Mouse (Mus musculus) liver, embryonic 11.5 days (tissue): ENCODE measurements around the gene Crygn. TPM values are rescaled to one million over a fixed set of nuclear protein-coding genes. Genes with fewer than 3 reads are reported as not detected.
A peak's percentile ranks its signal among the peaks of the same experiment; 100 is the strongest.
"Not testable (repeated sequence)": the region's sequence is repeated elsewhere in the genome, so short reads cannot be mapped to it uniquely, and the experiment has no call there.

Experiments used
- ATAC-seq: fragments of 200-750 bp; cut with Nextera tagmentation; replicated peaks from 2 replicates; pipeline ENCODE4 v1.8.0; 2017; ENCODE audit warnings: moderate number of reproducible peaks, mild to moderate bottlenecking, moderate TSS enrichment, moderate library complexity; ENCODE audit not compliant: low FRiP score
- DNase-seq: peaks from one replicate; pipeline ENCODE4 v3.0.0-alpha.2; 2017; ENCODE audit warnings: low spot score
- H3K27ac ChIP-seq: fragments of 300-500 bp; sonication (generic); 2 replicates; pipeline ENCODE4 v1.5.1; 2014; ENCODE audit warnings: mild to moderate bottlenecking, low read depth, low read length, control low read depth
- H3K27me3 ChIP-seq: fragments of 300-500 bp; sonication (generic); replicated peaks from 2 replicates; pipeline ENCODE4 v1.6.1; 2014; ENCODE audit warnings: low read length, mixed read lengths; ENCODE audit not compliant: control insufficient read depth, insufficient read depth
- H3K36me3 ChIP-seq: fragments of 300-500 bp; sonication (generic); 2 replicates; pipeline ENCODE4 v1.6.1; 2014; ENCODE audit warnings: mild to moderate bottlenecking, low read length, moderate library complexity, mixed read lengths; ENCODE audit not compliant: control insufficient read depth, insufficient read depth
- H3K4me1 ChIP-seq: fragments of 300-500 bp; sonication (generic); replicated peaks from 2 replicates; pipeline ENCODE4 v1.6.1; 2014; ENCODE audit warnings: low read length, mixed read lengths; ENCODE audit not compliant: control insufficient read depth, insufficient read depth
- H3K4me2 ChIP-seq: fragments of 300-500 bp; sonication (generic); 2 replicates; pipeline ENCODE4 v1.6.1; 2014; ENCODE audit warnings: mild to moderate bottlenecking, control low read depth, moderate library complexity
- H3K4me3 ChIP-seq: fragments of 300-500 bp; sonication (generic); 2 replicates; pipeline ENCODE4 v1.5.1; 2014; ENCODE audit warnings: low read depth, low read length, control low read depth
- H3K9ac ChIP-seq: fragments of 300-500 bp; sonication (generic); 2 replicates; pipeline ENCODE4 v1.6.1; 2014; ENCODE audit warnings: low read depth, low read length, control low read depth
- H3K9me3 ChIP-seq: fragments of 300-500 bp; sonication (generic); 2 replicates; pipeline ENCODE4 v1.6.1; 2016; ENCODE audit warnings: low read length, inconsistent platforms, mixed read lengths; ENCODE audit not compliant: control insufficient read depth
- WGBS: fragments of 180-500 bp; shearing (Covaris S2); extraction: QIAGEN DNeasy Blood & Tissue Kit; methylation state at CpG from one replicate; pipeline ENCODE4 v1.1.7; 2014; 5-methylcytosine and 5-hydroxymethylcytosine counted together
- polyA plus RNA-seq: library from polyadenylated mRNA; unstranded; fragments of >200 nt; fragmentation: Nextera tagmentation; extraction: Ambion mirVana; gene quantifications from 2 replicates; pipeline ENCODE4 v1.2.1, GENCODE M21; 2014

Gene Crygn
- polyA plus RNA-seq, 1 experiment from 2014 or later, result not detected

DNA sequence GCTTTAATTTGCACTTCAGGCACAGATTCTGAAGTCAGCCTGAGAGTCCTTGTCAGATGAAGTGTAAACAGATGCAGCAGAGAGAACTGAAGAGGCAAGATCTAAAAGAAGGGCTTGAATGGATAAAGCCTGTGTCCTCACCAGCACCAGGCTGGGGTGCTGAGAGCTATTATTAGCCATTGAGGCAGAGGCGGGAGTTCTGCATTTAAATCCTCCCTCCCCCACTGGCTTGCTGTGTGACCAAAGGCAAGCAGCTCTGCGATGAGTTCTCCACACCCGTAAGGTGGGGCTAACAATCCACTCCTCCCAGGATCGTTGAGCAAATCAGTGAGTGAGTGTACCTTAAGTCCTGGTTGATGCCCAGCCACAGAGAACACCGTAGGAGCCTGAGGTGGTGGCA is 23.2 kb upstream of the Crygn start:
- DNase-seq (peak; percentile 31), ATAC-seq (no peak)
- H3K27ac ChIP-seq, result no peak overlapping the region
- no peak overlapping the region for H3K4me2 ChIP-seq
- WGBS, result 24% methylated on average over 5 of the region's 5 CpGs
- no peak overlapping the region for H3K9ac ChIP-seq
- peaks cover 2% of the 10 kb centered on the region; the same call in 1 of the 2 replicates for H3K9me3 ChIP-seq
- H3K27me3 ChIP-seq, result peaks cover 5% of the 10 kb centered on the region; the same call in 1 of the 2 replicates
- H3K4me1 ChIP-seq, result no peaks in the 10 kb centered on the region
- no peaks in the 10 kb centered on the region for H3K36me3 ChIP-seq
- no peak overlapping the region for H3K4me3 ChIP-seq

DNA sequence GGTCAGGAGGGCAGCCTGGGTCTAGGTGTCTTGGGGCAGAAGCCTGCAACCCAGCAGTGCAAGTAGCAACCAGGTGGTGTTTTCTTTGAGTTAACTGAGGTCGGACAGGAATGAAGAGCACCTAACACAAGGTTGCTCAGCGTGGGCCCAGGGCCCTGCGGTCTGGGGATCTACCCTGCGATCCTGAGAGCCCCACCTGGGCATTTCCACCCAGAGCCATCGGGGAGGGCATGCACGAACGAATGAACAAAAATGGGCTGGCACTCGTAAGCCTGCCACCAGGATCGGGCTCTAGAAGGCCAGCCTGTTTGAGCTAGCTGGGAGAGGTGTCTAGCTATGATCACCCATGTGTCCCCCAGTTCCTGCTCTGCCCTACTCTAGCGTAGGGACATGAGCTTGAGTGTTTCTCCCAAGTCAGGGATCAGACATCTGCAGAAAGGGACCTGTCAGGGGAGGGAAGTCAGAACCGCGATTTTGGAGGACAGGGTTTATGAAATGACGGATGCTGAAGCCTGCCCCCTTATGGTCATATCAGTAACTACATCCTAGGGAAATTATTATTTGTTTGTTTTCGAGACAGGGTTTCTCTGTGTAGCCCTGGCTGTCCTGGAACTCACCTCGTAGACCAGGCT is 22.2 kb upstream of the Crygn start:
- ATAC-seq (no peak), DNase-seq (peak; percentile 35)
- no peak overlapping the region for H3K4me2 ChIP-seq
- no peaks in the 10 kb centered on the region for H3K9me3 ChIP-seq
- H3K36me3 ChIP-seq, result no peaks in the 10 kb centered on the region
- peaks cover 5% of the 10 kb centered on the region; the same call in 1 of the 2 replicates for H3K27me3 ChIP-seq
- H3K4me1 ChIP-seq, result no peaks in the 10 kb centered on the region
- no peak overlapping the region for H3K4me3 ChIP-seq
- no peak overlapping the region for H3K9ac ChIP-seq
- H3K27ac ChIP-seq, result no peak overlapping the region
- WGBS, result 42% methylated on average over 15 of the region's 15 CpGs

DNA sequence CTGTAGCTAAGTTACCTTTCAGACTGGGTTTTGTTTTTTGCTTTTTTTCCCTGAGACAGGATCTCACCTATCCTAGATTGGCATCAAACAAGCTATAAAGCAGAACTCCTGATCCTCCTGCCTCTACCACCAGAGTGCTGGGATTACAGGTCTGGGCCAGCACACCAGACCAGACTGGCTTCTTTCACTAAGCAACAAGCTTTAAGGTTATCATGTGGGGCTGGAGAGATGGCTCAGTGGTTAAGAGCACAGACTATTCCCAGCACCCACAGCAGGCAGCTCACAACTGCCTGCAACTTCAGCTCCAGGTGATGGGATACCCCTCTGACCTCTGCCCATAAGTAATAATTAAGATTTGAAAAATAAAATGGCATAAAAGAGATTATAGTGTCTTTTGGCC is 21.5 kb upstream of the Crygn start:
- H3K4me3 ChIP-seq, result no peak overlapping the region
- no peaks in the 10 kb centered on the region for H3K36me3 ChIP-seq
- H3K4me2 ChIP-seq, result no peak overlapping the region
- DNase-seq (peak; percentile 26), ATAC-seq (no peak)
- H3K9me3 ChIP-seq, result no peaks in the 10 kb centered on the region
- H3K27ac ChIP-seq, result no peak overlapping the region
- peaks cover 5% of the 10 kb centered on the region; the same call in 1 of the 2 replicates for H3K27me3 ChIP-seq
- no peak overlapping the region for H3K9ac ChIP-seq
- H3K4me1 ChIP-seq, result no peaks in the 10 kb centered on the region

DNA sequence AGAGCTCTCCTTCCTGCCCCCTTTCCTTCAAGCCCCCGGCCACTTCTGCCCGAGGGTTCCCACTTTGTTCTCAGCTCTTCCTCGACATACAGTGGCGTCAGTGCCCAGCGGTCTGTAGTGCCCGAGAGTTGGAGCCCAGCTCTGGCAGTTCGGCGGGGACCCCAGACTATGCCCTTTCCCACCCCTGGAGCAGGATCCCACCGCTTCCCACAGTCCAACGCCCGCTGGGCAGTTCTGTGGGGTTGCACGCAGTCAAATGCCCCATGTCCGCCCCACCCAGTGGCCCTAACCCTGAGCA is 21.0 kb upstream of the Crygn start:
- Histone ChIP-seq H3K4me3 (no peak overlapping the region), H3K4me1 (no peaks in the 10 kb centered on the region), H3K4me2 (0 out of 2 replicates have a peak overlapping the region, but pooled peaks have one; percentile 2), H3K36me3 (no peaks in the 10 kb centered on the region), H3K27me3 (peaks cover 5% of the 10 kb centered on the region; the same call in 1 of the 2 replicates), H3K9ac (no peak overlapping the region), H3K27ac (no peak overlapping the region), H3K9me3 (no peaks in the 10 kb centered on the region)
- ATAC-seq, result no peak
- 53% methylated on average over 13 of the region's 13 CpGs for WGBS
- peak; percentile 30 for DNase-seq

DNA sequence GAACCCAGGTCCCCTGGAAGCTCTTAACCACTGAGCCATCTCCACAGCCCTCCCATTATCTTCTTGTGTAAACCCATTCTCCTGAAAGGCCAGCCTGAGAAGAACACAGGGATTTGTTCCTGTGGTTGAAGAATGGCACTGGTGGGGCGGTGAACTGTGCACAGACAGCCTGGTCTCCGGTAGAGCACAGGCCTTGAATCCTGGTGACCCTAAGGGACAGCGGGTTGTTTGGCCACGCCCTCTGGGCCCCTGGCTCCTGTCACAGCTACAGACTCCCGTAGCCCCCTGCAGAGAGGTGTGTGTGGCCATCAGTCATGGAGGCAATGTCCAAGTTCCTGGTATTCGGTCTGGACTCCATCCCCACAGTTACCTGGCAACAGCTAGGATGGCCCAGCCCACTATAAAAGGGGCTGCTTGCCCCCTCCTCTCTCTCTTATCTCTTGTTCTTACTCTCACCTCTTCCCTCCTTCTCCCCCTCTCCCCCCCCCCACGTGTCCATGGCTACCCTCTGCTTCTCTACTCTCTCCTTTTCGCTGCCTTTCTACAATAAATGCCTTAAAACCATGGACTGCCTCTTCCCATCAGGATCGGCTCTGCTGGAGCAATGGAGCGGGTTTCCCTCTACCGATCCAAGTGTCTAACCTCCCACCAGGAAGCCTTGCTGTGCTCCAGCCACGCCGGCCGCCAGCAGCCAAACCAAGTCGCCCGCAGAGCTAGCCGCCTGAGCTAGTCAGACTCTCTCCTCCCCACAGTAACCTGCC is 20.5 kb upstream of the Crygn start:
- Histone ChIP-seq H3K4me1 (no peaks in the 10 kb centered on the region), H3K4me2 (0 out of 2 replicates have a peak overlapping the region, but pooled peaks have one; percentile 2), H3K9me3 (no peaks in the 10 kb centered on the region), H3K4me3 (no peak overlapping the region), H3K9ac (no peak overlapping the region), H3K27me3 (peaks cover 5% of the 10 kb centered on the region; the same call in 1 of the 2 replicates), H3K27ac (no peak overlapping the region), H3K36me3 (no peaks in the 10 kb centered on the region)
- ATAC-seq (no peak), DNase-seq (peak; percentile 28)
- WGBS, result 29% methylated on average over 17 of the region's 17 CpGs

DNA sequence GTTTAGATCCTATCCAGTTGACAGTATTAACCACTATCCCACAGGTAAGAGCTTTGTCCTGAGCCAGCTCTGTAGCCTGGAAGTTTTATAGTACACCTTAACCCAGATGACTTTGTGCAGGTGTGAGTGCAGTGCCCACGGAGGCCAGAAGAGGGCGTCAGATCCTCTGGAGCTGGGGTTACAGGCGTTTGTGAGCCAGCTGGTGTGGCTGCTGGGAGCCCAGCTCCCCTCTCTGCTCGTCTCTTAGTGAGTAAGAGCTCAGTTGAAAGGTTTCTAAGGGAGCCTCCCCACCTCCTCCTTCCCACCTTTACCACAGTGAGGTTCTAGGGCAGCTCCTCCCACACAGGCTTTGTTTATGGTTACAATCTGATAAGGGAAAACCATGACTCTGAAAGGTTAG is 18.9 kb upstream of the Crygn start:
- Histone ChIP-seq H3K36me3 (no peaks in the 10 kb centered on the region), H3K4me2 (no peak overlapping the region), H3K27ac (no peak overlapping the region), H3K9ac (no peak overlapping the region), H3K4me1 (no peaks in the 10 kb centered on the region), H3K9me3 (no peaks in the 10 kb centered on the region), H3K4me3 (no peak overlapping the region), H3K27me3 (peaks cover 5% of the 10 kb centered on the region; the same call in 1 of the 2 replicates)
- 59% methylated on average over 4 of the region's 4 CpGs for WGBS
- DNase-seq (peak; percentile 29), ATAC-seq (no peak)

DNA sequence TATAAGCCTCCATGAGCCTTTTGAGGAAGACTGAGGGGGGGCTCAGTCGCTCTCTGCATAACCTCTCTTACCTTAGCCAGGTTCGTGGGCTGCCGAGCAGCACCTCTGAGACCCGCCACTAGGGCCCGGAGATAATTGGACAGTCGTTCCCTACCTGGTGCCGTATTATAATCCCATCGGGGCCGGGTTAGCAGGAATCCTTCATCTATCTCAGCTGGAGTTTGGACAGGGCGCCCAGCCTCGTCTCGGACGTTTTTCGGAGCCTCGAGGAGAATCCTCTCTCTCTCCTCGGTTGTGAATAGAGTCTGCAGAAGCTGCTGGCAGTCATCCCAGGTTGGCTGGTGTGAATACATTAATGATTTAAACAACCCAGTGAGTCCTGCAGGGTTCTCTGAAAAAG is 16.7 kb upstream of the Crygn start:
- H3K27me3 ChIP-seq, ATAC-seq, H3K9ac ChIP-seq, H3K9me3 ChIP-seq, H3K36me3 ChIP-seq, H3K4me1 ChIP-seq, H3K4me3 ChIP-seq, H3K4me2 ChIP-seq, H3K27ac ChIP-seq: not testable (repeated sequence)
- WGBS, result 89% methylated on average over 16 of the region's 16 CpGs
- DNase-seq, result peak; percentile 20

DNA sequence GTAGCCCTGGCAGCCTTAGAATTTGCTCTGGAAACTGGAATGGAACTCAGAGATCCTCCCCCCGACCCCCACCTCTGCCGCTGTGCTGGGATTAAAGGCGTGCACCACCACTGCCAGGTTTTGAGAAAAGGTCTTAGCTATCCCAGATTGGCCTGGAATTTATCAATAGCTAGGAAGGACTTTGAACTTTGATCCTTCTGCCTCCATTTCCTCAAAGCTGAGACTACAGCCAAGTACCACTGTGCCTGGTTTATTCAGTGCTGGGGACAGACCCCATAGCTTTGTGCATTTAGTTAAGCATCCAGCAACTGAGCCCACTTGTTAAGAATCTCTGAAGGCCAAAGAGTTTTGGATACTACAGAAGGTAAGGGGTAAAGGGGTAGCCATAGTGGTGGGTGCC is 877 bp downstream of the Crygn start:
- no peak overlapping the region for H3K4me2 ChIP-seq
- peaks cover 6% of the 10 kb centered on the region; the same call in 1 of the 2 replicates for H3K4me1 ChIP-seq
- H3K9ac ChIP-seq, result no peak overlapping the region
- no peaks in the 10 kb centered on the region for H3K9me3 ChIP-seq
- DNase-seq (no peak), ATAC-seq (no peak)
- 54% methylated on average over 3 of the region's 3 CpGs for WGBS
- no peak overlapping the region for H3K4me3 ChIP-seq
- H3K36me3 ChIP-seq, result no peaks in the 10 kb centered on the region
- no peak overlapping the region for H3K27ac ChIP-seq
- no peaks in the 10 kb centered on the region for H3K27me3 ChIP-seq

DNA sequence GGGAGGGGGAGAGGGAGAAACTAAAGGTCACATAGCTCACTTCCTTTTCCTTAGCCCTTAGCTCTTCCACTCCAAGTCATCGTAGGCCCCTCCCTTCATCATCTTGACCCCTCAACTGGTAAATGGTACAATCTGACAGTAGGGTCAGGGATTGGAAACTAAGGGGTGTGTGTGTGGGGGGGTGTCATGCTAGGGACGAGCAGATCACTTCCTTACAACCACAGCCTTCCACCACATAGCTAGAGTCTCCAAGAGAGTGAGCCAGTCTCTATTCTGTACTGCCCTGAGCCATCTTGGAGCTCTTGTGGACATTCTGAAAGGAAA is 5.7 kb downstream of the Crygn start:
- WGBS, result 2% methylated on average over 2 of the region's 2 CpGs
- peak overlapping the region; percentile 49; the same call in 1 of the 2 replicates for H3K27ac ChIP-seq
- H3K4me3 ChIP-seq, result peak overlapping the region; percentile 61; the same call in 1 of the 2 replicates
- no peaks in the 10 kb centered on the region for H3K36me3 ChIP-seq
- ATAC-seq, result no peak
- H3K9me3 ChIP-seq, result no peaks in the 10 kb centered on the region
- H3K4me1 ChIP-seq, result peaks cover 23% of the 10 kb centered on the region
- peak overlapping the region; percentile 77 for H3K4me2 ChIP-seq
- H3K9ac ChIP-seq, result no peak overlapping the region
- no peak for DNase-seq
- no peaks in the 10 kb centered on the region for H3K27me3 ChIP-seq
